Mouse (Mus musculus): Measurements from ENCODE around the gene Msantd1. TPM values are rescaled to one million over a fixed set of nuclear protein-coding genes. Genes with fewer than 3 reads are reported as not detected.
A peak's percentile ranks its signal among the peaks of the same experiment; 100 is the strongest.

The Msantd1 gene
- total RNA-seq, 2 experiments from 2014 or later = 0.39 to 0.60 TPM

GRCm38 (mm10) chr5:34960021-34960420, 52.2 kb downstream of the Msantd1 start:
- intact Hi-C loops (cut with DNase I) = no loop called here
- no peak for DNase-seq

GRCm38 (mm10) chr5:34965531-34965930, 57.7 kb downstream of the Msantd1 start:
- intact Hi-C loops (cut with DNase I) = no loop called here

DNA sequence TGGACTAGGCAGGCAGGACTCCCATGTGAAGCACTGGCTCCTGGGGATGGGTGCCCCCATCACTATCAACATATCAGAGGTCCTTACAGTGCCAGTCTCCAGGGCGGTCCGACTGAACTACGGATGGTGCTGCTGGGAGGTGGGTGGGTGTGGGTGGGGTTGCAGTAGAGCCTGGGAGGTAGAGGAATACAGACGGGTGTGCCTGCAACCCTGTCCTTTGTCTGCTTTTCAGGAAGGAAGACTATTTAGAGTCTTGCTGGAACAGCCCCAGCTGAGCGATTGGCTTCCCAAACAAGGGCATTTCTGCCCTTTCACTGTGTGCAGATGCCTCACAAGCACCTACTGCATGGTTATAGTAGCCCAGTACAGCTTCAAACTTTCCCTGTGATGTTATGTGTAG, 60.6 kb downstream of the Msantd1 start:
- intact Hi-C loops (cut with DNase I) = no loop called here
- DNase-seq = peak in 1 of 2 experiments; percentile 45

More at GRCm38 (mm10) chr5:34965531-34965930, 57.7 kb downstream of the Msantd1 start:
- no peak for DNase-seq

DNA sequence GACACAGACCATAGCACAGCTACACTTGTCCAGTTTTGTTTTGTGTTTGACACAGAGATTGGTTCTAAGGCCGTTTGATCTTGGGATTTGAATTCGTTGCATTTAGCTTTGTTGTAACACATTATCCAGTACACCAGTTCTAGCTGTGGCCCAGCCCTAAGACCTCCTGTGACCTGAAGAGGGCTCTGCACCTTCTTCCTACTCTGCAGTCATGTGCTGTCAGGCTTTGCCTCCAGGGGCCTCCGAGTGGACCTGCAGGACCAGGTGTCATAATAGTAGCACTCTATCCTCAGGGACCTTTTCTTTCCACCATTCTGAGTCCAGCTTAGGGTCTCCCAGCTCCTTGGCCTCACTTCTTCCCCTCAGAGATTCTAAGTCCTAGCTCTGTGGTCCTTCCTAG, 64.7 kb downstream of the Msantd1 start:
- intact Hi-C loops (cut with DNase I) = no loop called here
- DNase-seq = no peak

Other genes starting within 250 kb of the Msantd1 start
- gene Nop14, start 247.9 kb upstream of the Msantd1 start, total RNA-seq (2021) = 10 to 100 TPM; 14.1 to 14.3 TPM
- under 1 TPM; 0.73 to 0.78 TPM for gene Grk4, start 247.6 kb upstream of the Msantd1 start, total RNA-seq (2021)
- gene Htt, start 146.3 kb upstream of the Msantd1 start, total RNA-seq (2021) = 10 to 100 TPM; 12.0 to 12.1 TPM
- gene Rgs12, start 41.4 kb downstream of the Msantd1 start, total RNA-seq (2021) = 10 to 100 TPM; 15.6 to 16.2 TPM
- under 1 TPM; 0.49 to 0.72 TPM for gene Hgfac, start 133.5 kb downstream of the Msantd1 start, total RNA-seq (2021)
- 10 to 100 TPM; 34.4 to 39.4 TPM for gene Dok7, start 148.8 kb downstream of the Msantd1 start, total RNA-seq (2021)
- 10 to 100 TPM; 51.5 to 54.2 TPM for gene Lrpap1, start 197.8 kb downstream of the Msantd1 start, total RNA-seq (2021)